Mouse (Mus musculus) naive thymus-derived CD4-positive, alpha-beta T cell, adult 2 months (primary cell): ENCODE data around the gene Zfp541.

Source experiments
- DNase-seq: peaks from one replicate; pipeline ENCODE4 v3.0.0-alpha.2; 2011; ENCODE audit warnings: low read depth

Zfp541 gene

GRCm38 (mm10) chr7:16128899-16129298, 67.3 kb downstream of the Zfp541 start:
- DNase-seq, result no peak

GRCm38 (mm10) chr7:16129421-16129845, 67.8 kb downstream of the Zfp541 start, which contains the start of gene Slc8a2:
Slc8a2 (plus strand) TSS chr7:16129826.
- peak; percentile 56 for DNase-seq

- DNase-seq, result no peak
Observed at GRCm38 (mm10) chr7:16129846-16130691, 68.5 kb downstream of the Zfp541 start.

GRCm38 (mm10) chr7:16130956-16131634, 69.5 kb downstream of the Zfp541 start:
- no peak for DNase-seq

- DNase-seq, result no peak
Observed at GRCm38 (mm10) chr7:16132161-16132581, 70.6 kb downstream of the Zfp541 start.

GRCm38 (mm10) chr7:16132926-16133325, 71.3 kb downstream of the Zfp541 start:
- DNase-seq, result no peak

- DNase-seq, result no peak
Observed at GRCm38 (mm10) chr7:16133691-16134090, 72.1 kb downstream of the Zfp541 start.

- DNase-seq, result no peak
Observed at GRCm38 (mm10) chr7:16134951-16135392, 73.4 kb downstream of the Zfp541 start.
